Comparison of ENCODE assay signal across 8 mouse cellular contexts in genomic region chr6:88074752-88075554, GRCm38 (mm10). TPM values are rescaled to one million over a fixed set of nuclear protein-coding genes. Genes with fewer than 3 reads are reported as not detected.
DNase-seq lines count a peak whose midpoint lies in the region; ATAC-seq lines count a peak whose summit lies in the region.

No protein-coding gene starts in this region.

- ATAC-seq in inflammation-experienced regulatory T-cells, adult 6 months, result peak; percentile 97
- peak; percentile 94 for ATAC-seq in megakaryocyte-erythroid progenitor cell, adult 5-6 weeks (replicated peaks; ENCODE audit: low FRiP score, low TSS enrichment, poor library complexity, severe bottlenecking)

- DNase-seq in adrenal gland, adult (ENCODE audit: inconsistent age in 2 of 2, low spot score in 1 of 2), result peak; percentile 96 to 99
- DNase-seq in embryo, embryonic 10.5 days (ENCODE audit: low spot score), result peak; percentile 98
- peak; percentile 93 for DNase-seq in gastrocnemius, postnatal 14 days
- peak; percentile 95 to 96 for DNase-seq in left cerebral cortex, postnatal 10 days (ENCODE audit: extremely low spot score in 1 of 2, low spot score in 2 of 2)
- peak; percentile 93 for DNase-seq in right cerebral cortex, postnatal 25 days
- DNase-seq in urinary bladder, postnatal 4 days (ENCODE audit: low spot score in 2 of 2), result peak; percentile 93 to 94

- intact Hi-C loops in gastrocnemius, postnatal 14 days (cut with DNase I; ENCODE audit: low total_unique reads), result no loop called here
- intact Hi-C loops in left cerebral cortex, postnatal 10 days (cut with DNase I), result no loop called here

RNA-seq across cellular contexts. Expression of gene Rpn1, which starts 9.3 kb away (rescaled TPM):
- total RNA-seq in gastrocnemius, postnatal 14 days (2021), result 10 to 100 TPM; 65.9 to 75.8 TPM
- polyA plus RNA-seq in inflammation-experienced regulatory T-cells, adult 6 months (2017; shearing (Covaris generic)), result 100 to 1,000 TPM in 2 of 3 experiments, 10 to 100 TPM in 1; 82.7 to 138 (median 128) TPM
- total RNA-seq in left cerebral cortex, postnatal 10 days (2021), result 100 to 1,000 TPM; 179 to 193 TPM
- 123 and 137 TPM in 2 replicates for total RNA-seq in megakaryocyte-erythroid progenitor cell, adult 5-6 weeks (2014; fragmentation: Nextera tagmentation)
- 183 and 205 TPM in 2 replicates for total RNA-seq in megakaryocyte-erythroid progenitor cell, adult 5-6 weeks (2017)

RNA-seq across cellular contexts. Expression of gene Rab7, which starts 29.9 kb away (rescaled TPM):
- 100 to 1,000 TPM; 208 to 236 TPM for total RNA-seq in gastrocnemius, postnatal 14 days (2021)
- polyA plus RNA-seq in inflammation-experienced regulatory T-cells, adult 6 months (2017; shearing (Covaris generic)), result 100 to 1,000 TPM; 271 to 323 (median 302) TPM
- 100 to 1,000 TPM; 325 to 332 TPM for total RNA-seq in left cerebral cortex, postnatal 10 days (2021)
- 158 and 182 TPM in 2 replicates for total RNA-seq in megakaryocyte-erythroid progenitor cell, adult 5-6 weeks (2014; fragmentation: Nextera tagmentation)
- total RNA-seq in megakaryocyte-erythroid progenitor cell, adult 5-6 weeks (2017), result 59.7 and 68.5 TPM in 2 replicates

Comparison
In these comparisons a context has a peak if more than half of its experiments do, and no peak if none do; other contexts are left out.
1. Peak in every context shown above with its lines: DNase-seq and ATAC-seq.